Comparison of ENCODE assay signal across 38 mouse cellular contexts in the genomic region with DNA sequence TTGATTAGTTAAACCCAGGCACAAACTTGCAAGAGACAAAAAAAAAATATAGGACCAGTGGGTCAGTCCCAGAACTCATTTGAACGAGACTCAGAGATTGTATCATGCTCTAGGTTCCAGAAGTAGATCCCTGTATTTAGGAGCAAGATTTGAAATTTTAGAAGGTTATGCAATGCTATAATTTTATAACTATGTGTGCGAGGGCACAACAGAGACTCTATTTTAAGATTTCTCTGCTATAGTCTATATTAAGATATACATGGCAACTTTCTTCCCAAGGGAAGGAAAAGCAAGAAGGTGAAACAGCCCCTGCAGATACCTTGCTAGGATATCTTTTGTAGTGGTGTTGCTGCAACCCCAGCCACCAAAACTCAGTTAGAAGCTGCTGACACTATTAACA. TPM values are rescaled to one million over a fixed set of nuclear protein-coding genes. Genes with fewer than 3 reads are reported as not detected.
"Had no signal": no experiment of that assay in that cellular context is flagged by ENCODE, and none has a peak within 500 bp of the region (broad histone marks: within the 10 kb centered on the region; RNA-seq: fewer than 3 reads in every experiment).

No protein-coding gene starts in this region.

- H3K27ac ChIP-seq: heart, adult 2 months; heart, embryonic 13.5 days; heart, embryonic 15.5 days; hindbrain, embryonic 13.5 days; hindbrain, embryonic 15.5 days; hindbrain, postnatal 0 days; kidney, embryonic 15.5 days; kidney, postnatal 0 days; limb, embryonic 13.5 days; limb, embryonic 15.5 days; liver, embryonic 12.5 days; liver, embryonic 14.5 days had no signal

- H3K4me1 ChIP-seq: heart, embryonic 13.5 days; heart, embryonic 15.5 days; kidney, embryonic 15.5 days; liver, embryonic 12.5 days had no signal

- H3K9ac ChIP-seq: heart, embryonic 13.5 days; heart, embryonic 15.5 days; hindbrain, embryonic 13.5 days; hindbrain, embryonic 15.5 days; kidney, embryonic 15.5 days; limb, embryonic 13.5 days; limb, embryonic 15.5 days; liver, embryonic 12.5 days; liver, embryonic 14.5 days had no signal

- H3K4me2 ChIP-seq: heart, embryonic 11.5 days; heart, embryonic 13.5 days; heart, embryonic 15.5 days; hindbrain, embryonic 13.5 days; hindbrain, embryonic 15.5 days; kidney, embryonic 15.5 days; limb, embryonic 13.5 days; limb, embryonic 15.5 days; liver, embryonic 12.5 days had no signal

- H3K27me3 ChIP-seq: heart, embryonic 13.5 days; heart, embryonic 15.5 days; hindbrain, embryonic 13.5 days; hindbrain, embryonic 15.5 days; kidney, embryonic 15.5 days; limb, embryonic 13.5 days; limb, embryonic 15.5 days; liver, embryonic 12.5 days had no signal

- DNase-seq: gastrocnemius, postnatal 14 days; gastrocnemius, postnatal 36 days; heart, adult 11 months; heart, adult 2 months; heart, postnatal 14 days; heart, postnatal 36 days; kidney, adult 11 months; kidney, adult 2 months; kidney, adult 9 months; kidney, postnatal 14 days; kidney, postnatal 36 days; layer of hippocampus, adult 9-11 months; layer of hippocampus, postnatal 36 days had no signal

- H3K9me3 ChIP-seq: heart, embryonic 13.5 days; heart, embryonic 15.5 days; hindbrain, embryonic 13.5 days; hindbrain, embryonic 15.5 days; kidney, embryonic 15.5 days; limb, embryonic 13.5 days; limb, embryonic 15.5 days; liver, embryonic 12.5 days had no signal

- ATAC-seq: hindbrain, postnatal 0 days; intestine, embryonic 16.5 days; liver, embryonic 12.5 days had no signal

- H3K4me3 ChIP-seq: heart, adult 2 months; heart, embryonic 13.5 days; heart, embryonic 15.5 days; hindbrain, embryonic 13.5 days; hindbrain, embryonic 15.5 days; kidney, embryonic 15.5 days; limb, embryonic 13.5 days; limb, embryonic 15.5 days; liver, embryonic 12.5 days had no signal

- H3K36me3 ChIP-seq: heart, embryonic 13.5 days; heart, embryonic 15.5 days; hindbrain, embryonic 13.5 days; hindbrain, embryonic 15.5 days; kidney, embryonic 15.5 days; limb, embryonic 13.5 days; limb, embryonic 15.5 days; liver, embryonic 12.5 days had no signal

RNA-seq across cellular contexts. Expression of a gene that starts 55.7 kb away (rescaled TPM):
- total RNA-seq: gastrocnemius, adult 18-20 months; gastrocnemius, adult 8-10 months; gastrocnemius, postnatal 14 days; gastrocnemius, postnatal 36 days; heart, adult 2 months; heart, postnatal 14 days; heart, postnatal 36 days; hematopoietic stem cell, adult 5-6 weeks; hindbrain, postnatal 0 days; layer of hippocampus, adult 8-10 months; layer of hippocampus, postnatal 14 days; layer of hippocampus, postnatal 36 days; left cerebral cortex, adult 8-10 months; left cerebral cortex, postnatal 14 days; left cerebral cortex, postnatal 36 days; liver, adult 2 months had no signal
- polyA plus RNA-seq: gonadal fat pad, adult 2 months; heart, adult 2 months; kidney, adult 2 months; kidney, postnatal 0 days; large intestine, adult 2 months; liver, adult 2 months; liver, embryonic 16.5 days had no signal
